Mouse (Mus musculus): Measurements from ENCODE around the gene Arntl2. TPM values are rescaled to one million over a fixed set of nuclear protein-coding genes. Genes with fewer than 3 reads are reported as not detected.
A peak's percentile ranks its signal among the peaks of the same experiment; 100 is the strongest.

Gene Arntl2
- total and polyA plus RNA-seq, 3 experiments = 16.8 to 20.6 TPM; not detected in 1

GRCm38 (mm10) chr6:146833485-146834314, 37.8 kb downstream of the Arntl2 start:
- Histone ChIP-seq H3K27ac (ENCODE audit: control insufficient read depth, low read depth, low read length) (peak overlapping the region; percentile 3; the same call in 1 of the 2 replicates), H3K36me3 (ENCODE audit: control insufficient read depth in 1 of 2, insufficient read depth in 2 of 2, low read length in 2 of 2) (peaks cover 0 to 11% of the 10 kb centered on the region in 2 experiments; a peak in 2 of 4 replicates), H3K79me2 (ENCODE audit: control insufficient read depth, insufficient read depth, low read length, poor library complexity) (no peaks in the 10 kb centered on the region), H3K9ac (ENCODE audit: control insufficient read depth, low read depth, low read length, poor library complexity, severe bottlenecking) (no peak overlapping the region; the same call in 1 of the 2 replicates), H3K9me3 (replicated peaks; ENCODE audit: insufficient read depth, low read length) (no peaks in the 10 kb centered on the region), H3K4me1 (ENCODE audit: control insufficient read depth in 1 of 2, insufficient read depth in 2 of 2, low read length in 2 of 2) (peaks cover 10 to 12% of the 10 kb centered on the region in 2 experiments), H3K4me3 (ENCODE audit: control insufficient read depth in 1 of 2, insufficient read depth in 1 of 2, low read depth in 2 of 2, low read length in 2 of 2) (no peak overlapping the region), H3K27me3 (ENCODE audit: control insufficient read depth in 1 of 2, insufficient read depth in 2 of 2, low read length in 2 of 2) (no peaks in the 10 kb centered on the region)
- peak; percentile 85 for DNase-seq (ENCODE audit: low read depth, low spot score)
- no peak for TF ChIP-seq RCOR1 (IDR thresholded peaks at IDR 0.05; ENCODE audit: low read depth, low read length)
- TF ChIP-seq ETS1 (IDR thresholded peaks at IDR 0.05; ENCODE audit: low read depth, low read length) = no peak
- TF ChIP-seq EP300 (IDR thresholded peaks at IDR 0.05; ENCODE audit: low read depth in 1 of 2, low read length in 2 of 2) = no peak
- peak; percentile 78 for TF ChIP-seq ZKSCAN1 (IDR thresholded peaks at IDR 0.05; ENCODE audit: low read depth, low read length)
- no peak for TF ChIP-seq JUND (IDR thresholded peaks at IDR 0.05; ENCODE audit: low read depth, low read length)
- TF ChIP-seq MXI1 (IDR thresholded peaks at IDR 0.05; ENCODE audit: low read depth, low read length) = 0 out of 2 replicates have a peak, but pooled peaks have one; percentile 48
- no peak for TF ChIP-seq USF1 (IDR thresholded peaks at IDR 0.05; ENCODE audit: low read depth, low read length)
- TF ChIP-seq MYC (IDR thresholded peaks at IDR 0.05; ENCODE audit: low read depth, low read length) = 0 out of 2 replicates have a peak, but pooled peaks have one; percentile 20
- no peak for TF ChIP-seq POLR2AphosphoS5 (IDR thresholded peaks at IDR 0.05; ENCODE audit: borderline replicate concordance, low read depth, low read length)
- peak; percentile 39; the same call in 1 of the 2 replicates for TF ChIP-seq ELF1 (IDR thresholded peaks at IDR 0.05; ENCODE audit: low read depth, low read length)
- TF ChIP-seq TAL1 (IDR thresholded peaks at IDR 0.05; ENCODE audit: low read length) = no peak
- 0 out of 2 replicates have a peak, but pooled peaks have one; percentile 14 for TF ChIP-seq NELFE (IDR thresholded peaks at IDR 0.05; ENCODE audit: low read depth, low read length)
- TF ChIP-seq MAFK (IDR thresholded peaks at IDR 0.05; ENCODE audit: borderline replicate concordance, low read depth, low read length) = no peak
- TF ChIP-seq HCFC1 (IDR thresholded peaks at IDR 0.05; ENCODE audit: low read depth, low read length) = 0 out of 2 replicates have a peak, but pooled peaks have one; percentile 22
- peak; percentile 92 for TF ChIP-seq RAD21 (IDR thresholded peaks at IDR 0.05; ENCODE audit: low read depth, low read length)
- 0 out of 2 replicates have a peak, but pooled peaks have one; percentile 24 for TF ChIP-seq MAX (IDR thresholded peaks at IDR 0.05; ENCODE audit: low read length)
- no peak for TF ChIP-seq TBP (IDR thresholded peaks at IDR 0.05; ENCODE audit: low read depth, low read length)
- TF ChIP-seq SMC3 (IDR thresholded peaks at IDR 0.05; ENCODE audit: low read depth, low read length) = peak; percentile 96
- TF ChIP-seq CTCF (IDR thresholded peaks at IDR 0.05 in 2 of 3, conservative IDR thresholded peaks at IDR 0.05 in 1 of 3; ENCODE audit: control insufficient read depth in 1 of 3, insufficient read depth in 1 of 3, low read depth in 2 of 3, low read length in 3 of 3, poor library complexity in 1 of 3, severe bottlenecking in 1 of 3) = peak; percentile 65 to 89 (median 87)
- no peak for TF ChIP-seq CHD1 (IDR thresholded peaks at IDR 0.05; ENCODE audit: low read depth, low read length)
- TF ChIP-seq MEF2A (IDR thresholded peaks at IDR 0.05; ENCODE audit: extremely low read depth, insufficient replicate concordance, low read depth, low read length, poor library complexity, severe bottlenecking) = no peak
- TF ChIP-seq POLR2AphosphoS2 (IDR thresholded peaks at IDR 0.05; ENCODE audit: low read length) = no peak
- peak; percentile 49; the same call in 1 of the 2 replicates for TF ChIP-seq SIN3A (IDR thresholded peaks at IDR 0.05; ENCODE audit: low read length)
- TF ChIP-seq POLR2A (IDR thresholded peaks at IDR 0.05; ENCODE audit: control insufficient read depth in 1 of 2, insufficient read depth in 1 of 2, low read depth in 1 of 2, low read length in 2 of 2, poor library complexity in 1 of 2) = no peak
- peak; percentile 37; the same call in 1 of the 2 replicates for TF ChIP-seq NRF1 (IDR thresholded peaks at IDR 0.05; ENCODE audit: insufficient read depth, low read depth, low read length, poor library complexity, severe bottlenecking)
- peak; percentile 96 for TF ChIP-seq ZC3H11A (IDR thresholded peaks at IDR 0.05; ENCODE audit: low read depth, low read length)
